Mouse (Mus musculus): ENCODE results near the gene Rfx4.

The Rfx4 gene

DNA sequence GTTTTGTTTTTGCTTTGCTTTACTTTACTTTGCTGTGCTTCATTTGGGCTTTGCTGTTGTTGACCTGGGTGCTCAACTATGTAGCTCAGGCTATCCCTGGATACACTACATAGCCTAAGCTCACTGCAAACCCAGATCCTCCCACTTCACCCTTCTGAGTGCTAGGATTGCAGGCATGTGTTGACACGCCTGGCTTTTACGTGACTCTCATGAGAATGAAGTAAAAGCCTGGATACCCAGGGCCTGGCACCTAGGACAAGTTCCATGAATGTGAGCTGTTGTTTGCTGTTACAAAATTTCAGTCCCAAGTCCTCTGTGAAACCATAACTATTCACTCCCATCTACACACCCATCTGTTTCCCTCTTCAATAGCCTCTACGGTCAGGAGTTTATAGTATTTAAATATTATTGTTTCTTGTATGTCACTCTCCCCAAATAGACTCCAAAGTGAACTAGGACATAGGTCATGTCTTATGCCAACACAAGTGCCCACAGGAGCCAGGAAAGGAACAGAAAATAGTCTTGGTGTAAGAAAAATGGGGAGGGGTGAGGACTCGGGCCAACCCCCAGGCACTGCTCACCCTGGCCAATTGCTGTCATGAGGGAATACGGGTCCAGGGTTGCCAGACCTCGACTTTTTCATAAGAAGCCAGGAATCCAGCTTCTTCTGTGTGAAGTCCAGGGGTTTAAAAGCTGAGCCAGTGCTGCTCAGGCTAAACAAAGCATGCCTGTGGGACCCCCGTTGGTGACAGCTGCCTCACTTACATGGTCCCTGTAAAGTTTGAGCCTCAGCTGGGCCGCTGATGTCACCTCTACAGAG lies 54.4 kb downstream of the Rfx4 start:
- in situ Hi-C loops (cut with MboI; ENCODE audit: unreplicated experiment in 2 of 2): no loop called here

DNA sequence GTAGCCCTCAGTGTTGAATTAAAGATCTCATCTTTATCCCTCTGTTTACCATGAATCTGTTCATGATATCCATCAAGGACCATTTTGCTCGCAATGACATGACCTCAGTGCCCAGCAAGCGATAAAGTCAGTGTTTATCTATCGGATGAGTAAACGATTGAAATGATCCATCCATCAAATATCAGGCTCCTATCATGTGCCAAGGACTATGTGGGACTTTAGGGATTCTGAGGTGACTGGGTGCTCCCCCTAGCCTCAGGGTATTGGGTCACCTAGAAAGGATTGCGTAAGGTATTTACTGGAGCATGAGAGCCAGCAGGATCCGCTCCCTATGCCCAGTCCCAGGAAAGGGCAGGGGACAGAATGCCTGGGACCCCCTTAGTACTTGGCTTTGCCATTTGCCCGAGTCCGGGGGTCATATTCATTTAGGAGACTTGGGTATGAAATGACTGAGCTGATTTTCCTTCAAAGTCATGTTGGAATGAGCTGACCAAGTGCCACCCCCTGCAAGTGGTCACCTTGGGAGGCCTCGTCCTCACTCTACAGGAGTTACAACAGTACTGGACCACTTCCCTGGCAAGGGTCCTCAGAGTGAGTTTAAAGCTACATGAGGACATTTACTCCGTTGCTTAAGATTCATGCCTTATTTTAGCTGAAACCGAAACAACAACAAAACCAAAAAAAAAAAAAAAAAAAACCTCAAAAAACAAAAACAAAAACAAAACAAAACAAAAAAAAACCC lies 55.5 kb downstream of the Rfx4 start:
- in situ Hi-C loops (cut with MboI; ENCODE audit: unreplicated experiment in 2 of 2): no loop called here

DNA sequence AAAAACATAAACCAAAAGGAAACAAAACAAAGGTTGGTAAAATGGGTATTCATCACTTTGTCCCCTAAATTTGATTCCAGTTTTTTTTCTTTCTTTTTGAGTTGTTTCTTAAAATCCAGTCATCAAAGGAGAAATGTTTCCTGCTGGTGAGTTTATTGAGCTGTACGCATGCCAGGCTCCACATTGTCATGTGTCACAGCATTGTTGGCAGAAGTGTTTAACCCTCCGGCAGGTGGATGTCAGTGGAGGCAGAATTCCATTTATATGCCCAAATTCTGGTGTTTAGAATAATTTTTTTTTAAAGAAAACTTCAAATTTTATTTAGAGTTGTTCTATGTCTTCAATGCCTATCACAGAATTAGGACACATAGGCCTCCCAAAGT lies 56.0 kb downstream of the Rfx4 start:
- in situ Hi-C loops (cut with MboI; ENCODE audit: unreplicated experiment in 2 of 2): no loop called here

DNA sequence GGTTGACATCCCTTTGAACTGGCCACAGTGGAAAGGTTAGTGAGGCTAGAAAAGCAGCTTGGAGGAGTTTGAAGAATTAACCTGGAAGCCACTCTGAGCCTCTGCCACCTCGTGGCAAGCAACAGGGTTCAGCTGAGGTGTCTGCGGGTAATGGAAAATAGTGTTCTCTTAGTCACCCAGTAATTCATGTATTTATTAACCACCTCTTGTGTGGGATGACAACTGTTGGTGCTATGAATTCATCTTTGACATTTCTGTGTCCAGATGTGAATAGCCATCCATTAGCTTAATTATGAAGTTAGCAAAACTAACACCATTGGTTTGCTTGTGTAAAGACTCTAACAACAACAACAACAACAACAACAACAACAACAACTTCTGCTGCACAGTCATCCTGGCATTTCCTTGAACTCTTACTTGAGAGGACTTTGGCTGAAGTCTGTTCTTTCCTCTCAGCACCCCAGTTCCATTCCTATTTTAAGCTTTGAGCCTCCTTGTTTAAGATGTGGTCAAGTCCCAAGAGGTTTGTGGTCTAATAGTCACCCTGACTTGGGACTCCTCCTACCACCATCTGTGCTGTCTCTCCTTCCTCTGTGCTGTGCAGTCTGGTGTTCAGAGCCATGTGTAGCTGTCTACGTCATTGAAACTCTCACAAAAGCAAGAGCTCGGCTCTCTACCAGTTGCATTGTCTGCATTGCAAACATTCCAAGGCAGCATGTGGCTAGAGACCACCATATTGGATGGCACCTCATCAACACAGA lies 60.0 kb downstream of the Rfx4 start:
- in situ Hi-C loops (cut with MboI; ENCODE audit: unreplicated experiment in 2 of 2): loop anchor here in 1 of 2 experiments (5.0 kb wide), 1 partner anchor 44 kb away; no protein-coding TSS in a partner anchor

DNA sequence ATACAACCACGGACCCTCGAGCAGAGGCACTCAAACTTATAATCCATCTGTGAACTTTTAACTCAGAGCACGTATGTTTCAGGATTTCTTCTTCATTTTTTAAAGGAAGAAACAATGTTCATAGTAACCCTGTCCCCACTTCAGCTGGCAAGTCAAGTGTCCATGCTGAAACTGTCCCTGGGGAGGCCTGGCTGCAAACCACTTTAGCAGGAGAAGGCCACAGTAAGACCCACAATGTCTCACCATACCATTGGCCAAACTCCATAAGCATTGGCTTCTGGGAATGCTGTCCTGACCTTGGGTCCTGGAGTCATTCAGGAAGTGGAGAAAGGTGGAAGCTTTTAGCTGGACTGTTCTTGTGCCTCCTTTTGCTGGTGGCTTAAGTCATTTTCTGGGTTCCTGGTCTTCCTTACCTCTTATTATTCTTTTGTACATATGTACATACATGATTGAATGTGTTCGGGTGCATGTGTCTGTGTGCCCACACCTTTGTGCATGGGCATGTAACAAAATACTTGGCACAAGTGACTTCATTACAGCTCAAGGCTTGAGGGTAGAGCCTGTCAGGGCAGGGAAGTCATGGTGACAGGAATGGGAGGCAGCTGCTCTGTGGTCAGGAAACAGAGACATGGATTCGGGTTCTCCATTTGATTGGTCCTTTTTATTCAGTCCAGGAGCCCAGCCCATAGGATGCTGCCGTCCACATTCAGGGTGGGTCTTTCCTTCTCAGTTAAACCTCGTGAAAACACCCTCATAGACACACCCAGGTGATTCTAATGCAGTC lies 61.4 kb downstream of the Rfx4 start:
- in situ Hi-C loops (cut with MboI; ENCODE audit: unreplicated experiment in 2 of 2): loop anchor here in 1 of 2 experiments (5.0 kb wide), 1 partner anchor 45 kb away; no protein-coding TSS in a partner anchor

DNA sequence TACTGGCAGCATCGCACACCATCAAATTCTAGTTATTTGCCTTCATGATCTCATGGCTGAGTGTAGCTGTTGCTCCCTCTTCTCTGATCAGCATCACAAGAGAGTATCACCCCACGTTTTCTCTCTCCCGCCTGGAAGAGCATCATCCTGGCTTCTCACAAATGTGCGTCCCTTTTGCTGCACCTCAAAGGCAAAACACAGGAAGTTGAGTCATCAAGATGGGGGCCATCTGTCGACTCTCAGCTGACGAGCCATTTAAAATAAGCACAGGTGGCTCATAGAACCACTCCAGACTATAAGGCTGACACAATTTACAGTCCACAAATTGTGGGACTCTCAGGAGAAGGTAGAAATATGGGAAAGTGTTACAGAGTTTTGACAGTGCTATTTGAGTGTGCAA lies 63.8 kb downstream of the Rfx4 start:
- in situ Hi-C loops (cut with MboI; ENCODE audit: unreplicated experiment in 2 of 2): loop anchor here in 1 of 2 experiments (5.0 kb wide), 1 partner anchor 47 kb away; no protein-coding TSS in a partner anchor

DNA sequence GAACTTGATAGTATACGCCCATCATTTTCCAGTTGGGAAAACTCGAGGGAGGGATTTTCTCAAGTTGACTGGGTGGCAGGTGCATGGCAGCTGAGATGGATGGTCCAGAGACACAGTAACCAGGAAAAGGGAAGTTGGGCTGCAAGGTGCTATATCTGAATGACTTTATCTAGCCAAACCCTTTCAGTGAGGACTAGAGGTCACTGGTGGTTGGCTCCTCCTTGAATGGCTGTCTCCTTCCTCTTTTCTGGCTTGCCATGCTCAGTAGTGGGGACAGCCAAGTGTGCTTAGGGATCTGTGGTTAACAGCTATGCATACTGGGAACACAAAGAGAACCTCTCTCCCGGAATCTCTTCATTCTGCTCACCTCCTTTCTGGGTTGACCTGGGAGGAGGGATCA lies 64.4 kb downstream of the Rfx4 start:
- in situ Hi-C loops (cut with MboI; ENCODE audit: unreplicated experiment in 2 of 2): no loop called here

DNA sequence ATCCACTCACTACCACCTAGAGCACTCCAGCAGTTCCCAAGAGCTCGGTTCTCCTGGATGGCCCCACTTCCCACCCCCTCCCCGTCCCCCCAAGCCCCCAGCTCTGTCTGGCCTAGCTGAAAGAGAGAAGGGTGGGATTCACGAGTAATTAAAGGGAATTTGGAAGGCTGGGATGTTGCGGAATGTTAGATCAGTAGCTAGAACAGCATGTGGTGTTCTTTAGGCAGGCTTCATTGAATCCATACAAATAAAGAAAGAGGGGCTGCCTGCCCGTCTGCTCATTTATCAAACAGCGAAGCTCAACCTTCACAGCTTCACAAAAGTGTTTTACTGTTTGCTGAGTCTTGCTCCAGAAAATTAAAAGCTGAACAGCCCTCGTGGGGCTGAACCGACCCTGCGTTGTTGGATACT lies 66.9 kb downstream of the Rfx4 start:
- in situ Hi-C loops (cut with MboI; ENCODE audit: unreplicated experiment in 2 of 2): no loop called here

DNA sequence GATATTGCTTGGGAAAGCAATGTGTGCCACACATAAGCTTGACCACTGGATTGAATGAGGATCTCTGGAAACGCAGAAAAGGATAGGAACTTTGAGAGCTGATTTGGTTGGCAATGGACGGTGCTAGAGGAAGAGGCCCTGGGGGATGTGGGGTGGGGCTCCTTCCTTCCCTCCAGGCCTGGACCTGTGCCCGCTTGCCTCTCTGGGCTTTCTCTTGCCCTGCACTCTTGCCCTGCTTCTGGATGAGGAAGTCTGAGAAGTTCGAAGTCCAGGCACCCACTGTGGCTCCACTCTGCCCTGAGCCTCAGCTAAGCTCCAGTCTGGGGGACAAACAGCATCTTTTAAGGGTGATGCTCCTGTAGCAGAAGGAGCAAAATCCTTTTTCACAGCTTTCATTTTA lies 67.8 kb downstream of the Rfx4 start:
- in situ Hi-C loops (cut with MboI; ENCODE audit: unreplicated experiment in 2 of 2): no loop called here

DNA sequence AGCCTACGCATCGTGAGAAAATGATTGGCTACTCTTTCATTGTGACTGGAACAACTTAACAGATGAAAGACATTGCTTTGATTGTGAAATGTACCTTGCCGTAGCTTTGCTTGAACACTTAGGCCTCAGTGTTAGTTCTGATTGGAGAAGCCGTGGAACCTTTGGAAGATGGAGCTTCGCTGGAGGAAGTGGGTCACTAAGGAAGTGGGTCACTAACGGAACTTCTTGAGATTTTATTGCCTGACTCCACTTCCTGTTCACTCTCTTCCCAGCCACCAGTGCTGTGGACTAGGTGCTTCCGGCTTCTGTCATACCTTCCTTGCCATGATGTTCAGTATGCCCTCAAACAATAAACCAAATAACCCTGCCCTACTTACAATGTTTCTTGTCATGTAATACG lies 73.1 kb downstream of the Rfx4 start:
- in situ Hi-C loops (cut with MboI; ENCODE audit: unreplicated experiment in 2 of 2): no loop called here

DNA sequence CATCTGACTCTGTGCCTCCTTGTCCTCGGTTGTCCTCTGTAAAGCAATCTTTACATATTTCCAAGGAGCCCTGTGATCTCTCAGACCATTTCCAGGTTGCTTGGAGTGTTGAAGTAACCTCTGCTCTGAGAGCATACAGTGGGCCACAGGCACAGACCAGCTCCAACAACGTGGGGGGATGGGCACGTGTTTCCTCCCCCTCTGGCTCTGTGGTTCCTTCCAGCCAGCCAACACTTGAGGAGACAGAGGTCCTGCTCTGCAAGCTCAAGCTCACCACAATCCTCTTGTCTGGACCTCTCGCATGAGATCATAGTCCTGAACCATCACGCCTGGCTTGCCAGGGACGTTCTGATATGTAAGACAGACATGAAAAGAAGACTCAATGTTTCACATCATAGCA lies 79.7 kb downstream of the Rfx4 start:
- in situ Hi-C loops (cut with MboI; ENCODE audit: unreplicated experiment in 2 of 2): loop anchor here in 1 of 2 experiments (10.0 kb wide), 2 partner anchors 191 to 209 kb away; no protein-coding TSS in a partner anchor

DNA sequence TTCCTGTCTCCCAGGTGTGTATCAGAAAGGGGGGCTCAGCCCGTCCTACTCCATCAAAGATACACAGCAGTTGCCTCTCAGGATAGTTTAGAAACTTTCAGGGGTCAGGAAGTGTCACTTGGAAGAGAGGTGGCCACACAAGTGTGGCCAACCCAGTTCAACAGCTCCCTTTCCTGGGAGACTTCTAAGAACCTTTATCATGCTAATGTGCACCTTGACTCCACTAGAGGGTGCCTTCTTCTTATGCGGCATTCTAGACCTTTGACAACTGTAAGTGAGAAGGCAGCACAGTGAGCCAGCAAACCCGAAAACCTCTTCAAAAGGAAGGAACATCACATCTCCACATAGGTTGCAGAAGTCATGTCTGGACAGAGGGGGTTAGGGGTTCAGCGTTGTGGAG lies 80.2 kb downstream of the Rfx4 start:
- in situ Hi-C loops (cut with MboI; ENCODE audit: unreplicated experiment in 2 of 2): loop anchor here in 1 of 2 experiments (10.0 kb wide), 2 partner anchors 191 to 209 kb away; no protein-coding TSS in a partner anchor

DNA sequence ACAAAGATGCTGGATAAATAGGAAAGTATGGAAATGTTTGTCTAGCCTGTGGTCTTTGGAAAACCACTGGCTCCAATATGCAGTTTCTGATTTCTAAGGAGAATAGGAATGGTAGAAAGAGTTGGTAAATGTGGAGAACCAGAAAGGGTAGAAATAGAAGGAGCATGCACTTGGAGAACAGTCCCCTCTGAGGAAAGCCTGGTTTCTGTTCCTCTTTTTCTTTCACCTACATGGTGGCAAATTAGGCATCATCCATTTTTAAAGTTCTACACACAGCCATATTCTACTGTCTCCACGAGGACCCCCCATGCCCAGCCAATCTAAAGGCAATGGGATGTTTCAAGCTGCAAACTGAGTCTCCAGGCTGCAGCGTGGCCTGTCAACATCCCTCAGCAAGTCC lies 81.5 kb downstream of the Rfx4 start:
- in situ Hi-C loops (cut with MboI; ENCODE audit: unreplicated experiment in 2 of 2): loop anchor here in 1 of 2 experiments (10.0 kb wide), 2 partner anchors 193 to 207 kb away; no protein-coding TSS in a partner anchor

DNA sequence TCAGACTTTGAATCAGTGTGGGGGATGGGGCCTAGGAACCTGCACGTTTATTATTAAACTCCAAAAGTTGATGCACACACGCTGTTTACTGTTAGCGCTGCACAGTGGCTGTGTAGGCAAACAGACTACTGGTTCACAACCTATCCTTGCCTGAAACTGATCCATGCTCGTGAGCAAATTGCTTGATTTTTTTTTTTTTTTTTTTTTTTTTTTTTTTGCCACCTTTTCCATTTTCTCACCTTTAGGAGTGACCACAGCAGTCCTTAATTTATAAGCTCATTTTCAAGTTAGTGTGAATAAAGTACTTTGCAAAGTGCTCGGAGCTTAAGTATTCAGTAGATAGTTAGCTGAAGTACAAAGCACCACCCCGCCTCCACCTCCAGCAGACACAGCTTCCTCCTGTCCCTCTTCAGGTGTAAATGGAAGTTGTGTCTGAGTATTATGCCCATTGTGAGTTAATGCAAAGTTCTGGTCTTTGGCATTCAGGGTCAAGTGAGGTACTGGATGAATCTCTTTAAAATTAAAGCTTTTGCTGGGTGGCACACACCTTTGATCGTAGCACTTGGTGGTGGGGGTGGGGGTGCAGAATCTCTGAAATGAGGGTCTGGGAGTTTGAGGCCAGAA lies 83.1 kb downstream of the Rfx4 start:
- in situ Hi-C loops (cut with MboI; ENCODE audit: unreplicated experiment in 2 of 2): loop anchor here in 1 of 2 experiments (10.0 kb wide), 2 partner anchors 194 to 206 kb away; no protein-coding TSS in a partner anchor

DNA sequence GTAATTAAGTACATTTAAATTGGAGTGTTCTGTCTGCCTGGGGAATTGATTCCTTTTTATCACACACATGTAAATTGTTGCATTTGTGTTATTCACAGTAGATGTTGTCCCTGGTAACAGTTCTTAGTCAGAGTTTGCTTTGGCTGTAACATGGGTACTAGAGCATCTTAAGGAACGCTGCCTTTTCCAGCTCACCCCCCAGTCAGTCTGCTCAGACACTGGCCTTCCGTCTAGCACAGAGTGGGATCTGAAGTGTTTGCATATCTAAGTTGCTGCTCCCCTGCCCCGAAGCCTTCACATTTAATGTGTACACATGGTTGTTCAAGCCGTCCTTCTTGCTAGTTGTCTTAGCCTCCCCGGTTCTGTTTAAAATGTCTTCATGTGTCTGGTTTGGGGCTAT lies 90.8 kb downstream of the Rfx4 start:
- in situ Hi-C loops (cut with MboI; ENCODE audit: unreplicated experiment in 2 of 2): loop anchor here in 1 of 2 experiments (5.0 kb wide), 1 partner anchor 36 kb away; no protein-coding TSS in a partner anchor

DNA sequence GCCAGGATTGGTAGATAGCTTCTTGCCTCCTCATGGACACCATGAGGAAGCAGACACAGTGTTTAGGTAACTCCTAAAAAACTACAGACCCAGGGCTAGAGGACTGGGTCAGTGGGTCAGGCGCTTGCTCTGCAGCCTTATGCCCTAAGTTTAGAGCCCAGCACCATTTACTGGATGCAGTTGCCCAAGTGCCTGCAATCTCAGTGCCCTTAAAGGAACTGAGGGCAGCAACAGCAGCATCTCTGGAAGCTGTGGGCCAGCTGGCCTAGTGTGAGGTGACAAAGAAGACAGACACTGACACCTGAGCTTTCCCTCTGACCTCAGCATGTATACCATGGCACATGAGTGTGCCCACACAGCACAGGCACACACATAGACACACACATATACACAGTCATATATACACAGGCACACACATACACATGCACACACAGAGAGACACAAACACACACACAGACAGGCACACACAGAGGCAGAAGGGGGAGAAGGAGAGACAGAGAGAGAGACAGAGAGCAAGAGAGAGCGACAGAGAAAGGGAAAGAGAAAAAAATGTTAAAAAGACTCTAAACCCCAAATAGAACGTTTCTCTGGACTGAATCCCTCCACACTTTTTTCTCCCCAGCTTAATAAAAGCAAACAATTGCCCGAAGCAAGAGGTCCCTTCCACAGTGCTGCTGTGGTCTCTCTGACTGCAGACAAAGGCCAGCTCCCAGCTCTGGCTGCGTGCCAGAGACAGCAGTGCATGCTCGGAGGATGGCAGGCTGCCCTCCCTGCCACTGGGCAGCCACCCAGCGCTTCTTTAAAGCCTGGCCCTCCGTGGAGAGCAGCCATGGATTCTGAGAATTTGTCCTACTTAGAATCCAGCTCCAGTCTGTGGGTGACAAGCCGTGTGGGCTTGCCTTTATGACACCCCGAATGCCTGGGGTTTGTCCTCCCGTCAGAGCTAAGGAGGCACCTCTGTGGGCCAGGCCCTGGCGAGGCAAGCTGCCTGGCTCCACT lies 96.4 kb downstream of the Rfx4 start:
- in situ Hi-C loops (cut with MboI; ENCODE audit: unreplicated experiment in 2 of 2): no loop called here

DNA sequence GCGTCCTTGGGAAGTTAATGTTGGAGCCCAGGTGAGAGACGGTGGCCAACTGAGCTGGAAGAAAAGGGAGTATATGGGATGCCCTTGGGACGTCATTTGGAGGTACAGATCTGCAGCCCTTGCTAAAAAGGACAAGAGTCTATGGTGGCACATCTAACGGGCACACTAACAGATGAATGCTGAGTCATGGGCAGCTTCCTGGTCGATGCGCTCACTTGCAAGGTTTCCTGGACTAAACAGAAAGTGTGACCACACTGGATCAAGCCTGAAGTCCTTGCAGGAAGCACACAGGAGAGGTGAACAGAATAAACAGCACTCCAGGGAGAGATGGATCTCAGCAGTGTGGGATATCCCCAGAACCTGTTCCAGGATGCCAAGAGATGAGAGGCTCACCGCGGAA lies 98.2 kb downstream of the Rfx4 start:
- in situ Hi-C loops (cut with MboI; ENCODE audit: unreplicated experiment in 2 of 2): no loop called here

DNA sequence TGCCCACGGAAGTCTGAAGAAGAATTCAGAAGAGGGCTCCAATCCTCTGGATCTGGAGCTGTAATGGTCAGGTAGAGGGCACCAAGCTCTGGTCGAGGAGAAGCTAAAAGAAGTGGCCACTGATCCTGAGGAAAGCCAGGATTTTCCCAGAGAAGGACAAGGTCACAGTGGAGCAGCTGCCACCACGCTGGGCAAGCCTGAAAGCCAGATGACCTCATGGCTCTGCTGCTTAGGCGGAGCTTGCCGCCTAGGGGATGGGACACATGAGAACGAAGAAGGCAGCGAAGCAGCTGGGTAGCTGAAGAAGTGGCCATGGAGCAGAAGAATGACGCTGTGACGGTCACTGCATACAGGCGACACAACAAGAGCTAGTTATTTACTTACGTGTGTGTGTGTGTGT lies 99.6 kb downstream of the Rfx4 start:
- in situ Hi-C loops (cut with MboI; ENCODE audit: unreplicated experiment in 2 of 2): no loop called here

Data from v-Abl transformed pro-B cells (cell line).